Mouse (Mus musculus) c-Kit-positive CD71-positive TER-119-negative erythroid progenitor cells, embryonic 14.5 days (primary cell): ENCODE results near the gene Cdh18.
"Not testable (repeated sequence)": the region's sequence is repeated elsewhere in the genome, so short reads cannot be mapped to it uniquely, and the experiment has no call there.

ENCODE experiments used
- DNase-seq: peaks from one replicate; pipeline ENCODE4 v3.0.0-alpha.2; 2013; ENCODE audit warnings: low read depth

The Cdh18 gene

GRCm38 (mm10) chr15:22947234-22947633 is 398.4 kb downstream of the Cdh18 start:
- no peak for DNase-seq

GRCm38 (mm10) chr15:22969424-22969823 is 420.6 kb downstream of the Cdh18 start:
- DNase-seq, result no peak

GRCm38 (mm10) chr15:22980136-22980535 is 431.3 kb downstream of the Cdh18 start:
- no peak for DNase-seq

GRCm38 (mm10) chr15:22984647-22985046 is 435.8 kb downstream of the Cdh18 start:
- no peak for DNase-seq

- no peak for DNase-seq
Measured at GRCm38 (mm10) chr15:23016680-23017079, 467.9 kb downstream of the Cdh18 start.

- DNase-seq, result no peak
Measured at GRCm38 (mm10) chr15:23021151-23021550, 472.3 kb downstream of the Cdh18 start.

GRCm38 (mm10) chr15:23022635-23023034 is 473.8 kb downstream of the Cdh18 start:
- no peak for DNase-seq

GRCm38 (mm10) chr15:23035551-23036207 is 486.9 kb downstream of the Cdh18 start:
- DNase-seq, result no peak

- DNase-seq, result no peak
Measured at GRCm38 (mm10) chr15:23036208-23037065, 487.6 kb downstream of the Cdh18 start.

- no peak for DNase-seq
Measured at GRCm38 (mm10) chr15:23037561-23037960, 488.7 kb downstream of the Cdh18 start.

GRCm38 (mm10) chr15:23046127-23046785 is 497.4 kb downstream of the Cdh18 start:
- DNase-seq, result no peak

GRCm38 (mm10) chr15:23052006-23052405 is 503.2 kb downstream of the Cdh18 start:
- DNase-seq, result no peak

- DNase-seq, result not testable (repeated sequence)
Measured at GRCm38 (mm10) chr15:23085326-23085725, 536.5 kb downstream of the Cdh18 start.

- DNase-seq, result no peak
Measured at GRCm38 (mm10) chr15:23087535-23087934, 538.7 kb downstream of the Cdh18 start.

GRCm38 (mm10) chr15:23096601-23097000 is 547.8 kb downstream of the Cdh18 start:
- DNase-seq, result no peak

GRCm38 (mm10) chr15:23104668-23105380 is 556.0 kb downstream of the Cdh18 start:
- DNase-seq, result no peak

GRCm38 (mm10) chr15:23134950-23135715 is 586.3 kb downstream of the Cdh18 start:
- DNase-seq, result no peak

GRCm38 (mm10) chr15:23136971-23137370 is 588.1 kb downstream of the Cdh18 start:
- DNase-seq, result no peak

- not testable (repeated sequence) for DNase-seq
Measured at GRCm38 (mm10) chr15:23142907-23143306, 594.1 kb downstream of the Cdh18 start.

- DNase-seq, result no peak
Measured at GRCm38 (mm10) chr15:23155883-23156282, 607.1 kb downstream of the Cdh18 start.

- no peak for DNase-seq
Measured at GRCm38 (mm10) chr15:23164869-23165268, 616.0 kb downstream of the Cdh18 start.
